Mouse (Mus musculus): ENCODE measurements around the gene Map1lc3b. TPM values are rescaled to one million over a fixed set of nuclear protein-coding genes. Genes with fewer than 3 reads are reported as not detected.
A peak's percentile ranks its signal among the peaks of the same experiment; 100 is the strongest.

Map1lc3b gene
- polyA plus RNA-seq (2012; rRNA removed) = 106 and 140 TPM in 2 replicates

DNA sequence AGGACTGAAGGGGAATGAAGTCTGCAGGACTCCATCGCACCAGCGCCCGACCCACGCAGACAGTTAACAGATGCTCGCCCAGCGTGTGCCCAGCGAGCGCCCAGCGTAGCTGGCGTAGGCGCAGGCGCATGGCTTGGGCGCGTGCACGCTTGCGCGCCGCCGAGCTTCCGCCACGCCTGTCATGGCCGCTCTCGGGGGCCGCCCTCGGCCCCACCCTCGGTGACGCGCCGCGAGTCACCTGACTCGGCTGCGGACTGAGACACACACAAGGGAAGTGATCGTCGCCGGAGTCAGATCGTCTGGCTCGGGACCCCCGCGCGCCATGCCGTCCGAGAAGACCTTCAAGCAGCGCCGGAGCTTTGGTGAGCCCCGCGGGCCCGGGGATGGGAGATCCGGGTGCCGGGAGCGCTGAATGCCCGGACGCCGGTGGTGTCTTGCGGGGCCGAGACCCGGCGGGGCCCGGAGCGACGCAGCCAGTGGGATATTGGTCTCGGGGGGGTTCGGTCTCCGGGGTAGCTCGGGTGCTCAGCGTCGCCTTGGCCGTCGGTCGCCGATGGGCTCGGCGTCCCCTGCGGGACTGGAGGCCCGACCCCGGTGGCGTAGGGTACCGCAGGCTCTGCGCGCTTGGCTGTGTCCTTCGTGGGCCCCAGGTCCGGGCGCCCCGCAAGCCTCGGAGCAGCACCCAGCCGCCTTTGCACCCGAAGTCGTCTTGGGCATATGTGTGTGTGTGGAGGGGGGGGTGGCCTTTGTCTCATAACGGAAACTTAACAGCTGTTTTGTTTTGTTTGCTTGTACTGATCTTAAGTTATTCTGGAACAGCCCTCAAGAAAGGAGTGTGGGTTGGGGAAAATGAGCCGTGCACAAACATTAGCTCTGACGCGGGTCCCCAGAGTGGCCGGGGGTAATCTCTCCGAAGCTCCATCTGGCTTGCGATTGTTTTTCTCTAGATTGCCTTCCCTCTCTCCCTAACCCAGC lies at the start of gene Map1lc3b:
Gene Map1lc3b (plus strand): TSS at position 159 of the 975 bp plus-strand sequence.
- peak; percentile 76 for TF ChIP-seq POLR2A (IDR thresholded peaks at IDR 0.05; ENCODE audit: borderline replicate concordance, extremely low read depth, low read depth, low read length)
- TF ChIP-seq CTCF (IDR thresholded peaks at IDR 0.05; ENCODE audit: insufficient read depth, low read length) = no peak
- DNase-seq = peak; percentile 98
- H3K4me3 ChIP-seq (replicated peaks; ENCODE audit: extremely low read depth, low read depth, low read length) = peak within 1 kb of the TSS; percentile 91
- peaks cover 29% of the 10 kb centered on the region for H3K4me1 ChIP-seq (ENCODE audit: control insufficient read depth, insufficient read depth, low read length)
- WGBS = under 1% methylated on average over 94 of the region's 94 CpGs

DNA sequence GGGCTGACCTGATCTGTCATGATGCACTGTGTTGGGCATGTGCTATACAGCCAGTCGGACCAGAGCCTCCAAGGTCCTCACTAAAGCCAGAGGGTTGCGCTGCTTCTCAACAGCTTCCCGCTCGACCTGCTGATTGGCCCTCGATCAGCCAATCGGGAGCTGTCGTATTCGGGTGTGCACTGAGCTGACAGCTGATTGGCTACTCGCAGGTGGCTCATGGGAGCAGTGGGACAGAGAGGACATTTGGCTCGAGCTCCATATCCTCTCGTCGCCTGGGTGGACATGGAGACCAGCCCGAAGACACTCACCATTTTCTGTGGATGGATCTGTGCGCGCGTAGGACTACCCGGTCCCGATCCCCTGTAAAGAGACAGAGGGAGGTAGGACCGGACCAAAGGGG lies 48.3 kb upstream of the Map1lc3b start:
- Histone ChIP-seq H3K4me3 (replicated peaks; ENCODE audit: extremely low read depth, low read depth, low read length) (no peak overlapping the region), H3K4me1 (ENCODE audit: control insufficient read depth, insufficient read depth, low read length) (no peaks in the 10 kb centered on the region)
- WGBS = 71% methylated on average over 19 of the region's 19 CpGs
- TF ChIP-seq CTCF (IDR thresholded peaks at IDR 0.05; ENCODE audit: insufficient read depth, low read length) (no peak), POLR2A (IDR thresholded peaks at IDR 0.05; ENCODE audit: borderline replicate concordance, extremely low read depth, low read depth, low read length) (no peak)
- DNase-seq = no peak

DNA sequence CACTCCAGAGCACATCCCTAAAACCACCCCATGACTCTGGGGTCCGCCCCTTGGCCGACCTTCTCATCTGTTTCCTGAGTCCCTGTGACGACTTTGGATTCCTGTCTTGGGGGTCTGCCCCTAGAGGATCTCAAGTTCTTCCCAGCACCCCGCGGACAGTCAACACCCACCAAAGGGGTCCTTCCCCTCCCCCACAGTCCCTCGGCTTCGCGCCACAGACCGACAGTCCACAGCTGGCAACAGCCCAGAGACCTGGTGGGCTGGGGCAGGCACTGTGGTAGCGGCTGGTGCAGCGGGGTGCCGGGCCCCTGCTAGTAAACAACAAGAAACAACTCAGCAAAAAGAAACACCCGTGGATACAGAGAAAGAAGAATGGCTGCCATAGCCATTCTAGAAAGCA lies 47.3 kb upstream of the Map1lc3b start:
- Histone ChIP-seq H3K4me1 (ENCODE audit: control insufficient read depth, insufficient read depth, low read length) (no peaks in the 10 kb centered on the region), H3K4me3 (replicated peaks; ENCODE audit: extremely low read depth, low read depth, low read length) (no peak overlapping the region)
- 50% methylated on average over 13 of the region's 13 CpGs for WGBS
- no peak for DNase-seq
- TF ChIP-seq CTCF (IDR thresholded peaks at IDR 0.05; ENCODE audit: insufficient read depth, low read length) = no peak
- TF ChIP-seq POLR2A (IDR thresholded peaks at IDR 0.05; ENCODE audit: borderline replicate concordance, extremely low read depth, low read depth, low read length) = no peak

DNA sequence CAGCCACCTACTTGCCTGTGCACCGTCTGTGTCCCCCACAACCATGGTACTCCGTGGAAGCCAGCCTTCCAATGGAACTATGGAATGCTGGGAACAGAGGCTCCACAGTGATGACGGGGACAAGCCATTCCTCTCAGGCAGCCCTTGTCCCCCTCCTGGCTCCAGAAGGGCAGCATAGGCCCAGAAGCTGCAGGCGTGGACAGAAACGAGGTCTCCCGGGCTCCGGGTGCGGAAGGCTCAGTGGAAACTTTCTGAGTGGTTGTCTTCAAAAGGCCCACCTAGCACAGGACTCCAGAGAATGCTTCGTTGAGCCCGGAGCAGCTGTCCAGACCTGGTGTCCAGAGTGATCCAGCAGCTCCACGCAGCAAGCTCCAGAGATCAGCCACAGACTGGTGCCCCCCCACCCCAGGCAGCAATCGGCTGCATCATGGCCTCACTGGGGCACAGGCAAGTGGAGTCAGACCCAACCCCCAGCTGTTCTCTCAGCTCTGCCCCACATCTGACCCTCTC lies 45.8 kb upstream of the Map1lc3b start, which contains the start of gene 1700018B08Rik:
Gene 1700018B08Rik (minus strand): TSS at position 45 of the 510 bp plus-strand sequence.
- H3K4me3 ChIP-seq (replicated peaks; ENCODE audit: extremely low read depth, low read depth, low read length) = no peak within 1 kb of the TSS
- H3K4me1 ChIP-seq (ENCODE audit: control insufficient read depth, insufficient read depth, low read length) = no peaks in the 10 kb centered on the region
- WGBS = 79% methylated on average over 12 of the region's 12 CpGs
- DNase-seq = no peak
- TF ChIP-seq POLR2A (IDR thresholded peaks at IDR 0.05; ENCODE audit: borderline replicate concordance, extremely low read depth, low read depth, low read length) (no peak), CTCF (IDR thresholded peaks at IDR 0.05; ENCODE audit: insufficient read depth, low read length) (no peak)

DNA sequence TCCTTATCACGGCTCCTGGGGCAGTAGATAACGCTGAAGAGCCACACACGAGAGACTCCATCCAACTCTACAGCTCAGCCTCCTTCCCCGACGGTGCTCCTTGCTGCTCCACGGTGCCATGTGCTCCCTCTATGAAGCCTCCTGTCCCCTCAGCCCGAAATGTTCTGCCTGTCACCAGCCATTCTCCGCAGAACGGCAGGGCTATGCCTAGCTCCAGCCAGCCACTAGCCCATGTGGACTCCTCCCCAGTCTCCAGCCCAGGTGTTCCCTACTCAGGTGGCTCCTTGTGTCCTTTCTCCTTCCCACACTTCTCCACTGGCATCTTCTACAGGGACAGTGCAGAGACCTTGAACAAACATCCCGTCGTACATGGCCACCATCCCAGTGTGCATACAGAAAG lies 45.2 kb upstream of the Map1lc3b start:
- no peaks in the 10 kb centered on the region for H3K4me1 ChIP-seq (ENCODE audit: control insufficient read depth, insufficient read depth, low read length)
- 62% methylated on average over 11 of the region's 11 CpGs for WGBS
- H3K4me3 ChIP-seq (replicated peaks; ENCODE audit: extremely low read depth, low read depth, low read length) = no peak overlapping the region
- TF ChIP-seq CTCF (IDR thresholded peaks at IDR 0.05; ENCODE audit: insufficient read depth, low read length) (no peak), POLR2A (IDR thresholded peaks at IDR 0.05; ENCODE audit: borderline replicate concordance, extremely low read depth, low read depth, low read length) (no peak)
- DNase-seq = no peak

DNA sequence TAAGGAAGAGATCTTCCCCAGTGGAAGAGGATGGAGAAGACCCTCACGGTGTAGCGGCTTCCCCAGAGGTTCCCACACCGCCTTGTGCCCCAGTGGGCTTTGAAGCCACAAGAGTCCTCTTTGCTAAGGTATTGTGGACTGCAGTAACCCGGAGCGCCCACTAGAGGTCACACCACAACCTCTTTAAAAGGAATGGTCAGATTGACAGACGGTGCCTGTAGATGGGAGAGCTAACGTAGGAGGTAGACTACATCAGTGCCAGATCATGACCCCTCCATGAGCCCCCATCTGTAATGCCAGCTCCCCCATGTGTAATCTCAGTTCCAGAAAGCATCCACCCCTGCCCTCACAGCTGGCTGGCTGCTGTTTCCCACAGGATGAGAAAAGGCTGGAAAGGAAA lies 43.0 kb upstream of the Map1lc3b start:
- WGBS = 4% methylated on average over 7 of the region's 7 CpGs
- DNase-seq = peak; percentile 69

DNA sequence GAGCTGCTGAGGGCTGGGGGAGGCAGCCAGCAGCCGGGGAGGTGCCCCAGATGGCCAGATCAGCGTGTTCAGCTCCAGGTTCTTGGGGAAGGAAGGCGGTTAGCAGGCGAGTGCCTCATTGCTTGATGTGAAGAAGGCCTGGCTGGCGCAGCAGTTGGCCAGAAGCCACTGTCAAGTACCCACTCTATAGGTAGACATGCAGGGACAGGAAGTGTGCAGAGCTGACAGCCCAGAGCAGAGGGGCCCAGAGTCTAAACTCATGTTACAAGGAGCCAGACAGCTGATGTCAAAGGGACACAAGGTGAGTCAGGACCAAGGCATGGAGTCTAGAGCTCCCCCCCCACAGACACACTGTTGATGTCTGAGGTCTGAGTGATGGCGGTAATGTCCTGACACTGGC lies 40.1 kb upstream of the Map1lc3b start:
- DNase-seq = no peak
- TF ChIP-seq POLR2A (IDR thresholded peaks at IDR 0.05; ENCODE audit: borderline replicate concordance, extremely low read depth, low read depth, low read length) = no peak
- TF ChIP-seq CTCF (IDR thresholded peaks at IDR 0.05; ENCODE audit: insufficient read depth, low read length) = no peak
- H3K4me1 ChIP-seq (ENCODE audit: control insufficient read depth, insufficient read depth, low read length) = no peaks in the 10 kb centered on the region
- WGBS = 72% methylated on average over 6 of the region's 6 CpGs
- H3K4me3 ChIP-seq (replicated peaks; ENCODE audit: extremely low read depth, low read depth, low read length) = no peak overlapping the region

More for the DNA sequence above, 43.0 kb upstream of the Map1lc3b start:
- no peaks in the 10 kb centered on the region for H3K4me1 ChIP-seq (ENCODE audit: control insufficient read depth, insufficient read depth, low read length)
- TF ChIP-seq CTCF (IDR thresholded peaks at IDR 0.05; ENCODE audit: insufficient read depth, low read length) (peak; percentile 74), POLR2A (IDR thresholded peaks at IDR 0.05; ENCODE audit: borderline replicate concordance, extremely low read depth, low read depth, low read length) (no peak)
- H3K4me3 ChIP-seq (replicated peaks; ENCODE audit: extremely low read depth, low read depth, low read length) = no peak overlapping the region

DNA sequence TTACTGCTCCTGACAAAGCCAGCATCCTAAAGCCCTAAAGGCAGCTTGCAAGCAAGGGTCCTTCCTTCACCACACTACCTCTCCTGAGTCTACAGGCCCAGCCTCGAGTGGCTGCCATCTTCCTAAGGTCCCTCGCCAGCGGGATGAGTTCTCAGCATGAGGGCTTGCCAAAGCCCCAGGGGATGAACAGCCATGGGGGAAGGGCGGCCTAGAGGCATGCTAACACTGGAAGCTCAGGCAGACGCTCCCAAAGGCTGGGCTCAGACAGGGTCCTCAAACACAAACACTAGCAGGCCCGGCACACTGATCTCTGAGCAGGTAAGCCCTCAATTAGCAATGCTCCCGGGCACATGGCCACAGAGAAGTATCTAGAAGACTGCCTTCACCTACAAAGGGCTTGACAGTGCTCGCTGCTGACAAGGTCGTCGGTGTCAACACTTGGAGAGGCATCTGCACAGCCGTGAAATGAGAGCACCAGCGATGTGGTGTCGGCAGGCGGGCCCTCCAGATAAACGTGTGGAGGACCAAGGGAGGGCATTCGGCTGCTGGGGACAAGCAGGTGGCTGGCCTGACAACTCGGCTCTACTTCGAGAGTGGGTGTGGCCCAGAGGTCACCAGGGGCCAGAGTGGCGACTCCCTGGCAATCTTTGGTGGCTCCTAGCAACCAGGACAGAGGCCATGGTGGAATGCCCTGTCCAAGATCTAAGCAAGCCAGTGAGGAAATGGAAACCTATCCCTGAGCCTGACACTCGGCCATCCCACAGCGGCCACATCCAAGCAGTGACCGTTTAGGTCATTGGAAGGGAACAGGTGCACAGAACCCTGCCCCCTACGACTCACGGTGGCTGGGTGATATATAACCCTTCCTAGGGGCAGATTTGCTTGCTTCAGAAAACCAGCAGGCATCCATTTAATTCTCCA lies 38.8 kb upstream of the Map1lc3b start:
- Histone ChIP-seq H3K4me1 (ENCODE audit: control insufficient read depth, insufficient read depth, low read length) (no peaks in the 10 kb centered on the region), H3K4me3 (replicated peaks; ENCODE audit: extremely low read depth, low read depth, low read length) (no peak overlapping the region)
- no peak for DNase-seq
- WGBS = 68% methylated on average over 24 of the region's 24 CpGs
- TF ChIP-seq CTCF (IDR thresholded peaks at IDR 0.05; ENCODE audit: insufficient read depth, low read length) (no peak), POLR2A (IDR thresholded peaks at IDR 0.05; ENCODE audit: borderline replicate concordance, extremely low read depth, low read depth, low read length) (no peak)

DNA sequence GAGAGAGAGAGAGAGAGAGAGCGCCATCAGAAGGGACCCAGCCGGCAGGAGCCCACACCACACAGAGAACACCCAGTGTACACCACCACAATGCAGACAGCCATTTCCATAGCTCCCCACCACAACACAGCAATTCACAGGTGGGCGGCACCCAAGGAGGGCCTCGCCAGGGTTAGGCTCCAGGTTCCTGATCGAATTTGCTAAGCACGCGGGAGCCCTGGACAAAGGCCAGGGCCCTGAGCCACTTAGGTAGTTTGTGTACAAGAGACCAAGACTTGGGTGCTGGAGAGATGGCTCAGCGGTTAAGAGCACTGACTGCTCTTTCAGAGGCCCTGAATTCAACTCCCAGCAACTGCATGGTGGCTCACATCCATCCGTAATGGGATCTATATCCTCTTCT lies 37.7 kb upstream of the Map1lc3b start:
- no peak for DNase-seq
- TF ChIP-seq CTCF (IDR thresholded peaks at IDR 0.05; ENCODE audit: insufficient read depth, low read length) = no peak
- no peak for TF ChIP-seq POLR2A (IDR thresholded peaks at IDR 0.05; ENCODE audit: borderline replicate concordance, extremely low read depth, low read depth, low read length)
- no peaks in the 10 kb centered on the region for H3K4me1 ChIP-seq (ENCODE audit: control insufficient read depth, insufficient read depth, low read length)
- WGBS = 72% methylated on average over 9 of the region's 9 CpGs
- H3K4me3 ChIP-seq (replicated peaks; ENCODE audit: extremely low read depth, low read depth, low read length) = no peak overlapping the region
